Mouse (Mus musculus): ENCODE measurements around the gene Dcaf12.

Gene Dcaf12

GRCm38 (mm10) chr4:41314141-41315129, at the start of gene Dcaf12:
Dcaf12 (minus strand) TSS chr4:41314889.
- peak; percentile 88 for DNase-seq (ENCODE audit: low read depth, low spot score)

- no peak for DNase-seq (ENCODE audit: low read depth, low spot score)
Measured at GRCm38 (mm10) chr4:41361059-41361458, 46.4 kb upstream of the Dcaf12 start.

GRCm38 (mm10) chr4:41359358-41359757, 44.7 kb upstream of the Dcaf12 start:
- no peak for DNase-seq (ENCODE audit: low read depth, low spot score)

DNA sequence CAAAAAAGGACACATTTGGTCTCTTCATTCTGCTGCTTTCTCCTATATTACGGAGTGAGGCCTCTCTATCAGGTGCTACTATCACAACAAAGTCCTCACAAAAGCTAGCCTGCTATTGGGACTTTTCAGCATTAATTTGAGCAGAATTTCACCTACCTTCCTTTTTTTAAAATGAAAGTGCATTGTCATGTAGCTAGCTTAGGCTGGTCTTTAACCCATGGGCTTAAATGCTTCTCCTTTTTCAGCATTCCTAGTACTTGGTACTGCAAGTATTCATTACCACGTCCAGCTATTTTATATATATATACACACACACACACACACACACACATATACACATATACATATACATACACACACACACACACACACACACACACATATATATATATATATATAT, 44.0 kb upstream of the Dcaf12 start:
- DNase-seq (ENCODE audit: low read depth, low spot score): no peak

DNA sequence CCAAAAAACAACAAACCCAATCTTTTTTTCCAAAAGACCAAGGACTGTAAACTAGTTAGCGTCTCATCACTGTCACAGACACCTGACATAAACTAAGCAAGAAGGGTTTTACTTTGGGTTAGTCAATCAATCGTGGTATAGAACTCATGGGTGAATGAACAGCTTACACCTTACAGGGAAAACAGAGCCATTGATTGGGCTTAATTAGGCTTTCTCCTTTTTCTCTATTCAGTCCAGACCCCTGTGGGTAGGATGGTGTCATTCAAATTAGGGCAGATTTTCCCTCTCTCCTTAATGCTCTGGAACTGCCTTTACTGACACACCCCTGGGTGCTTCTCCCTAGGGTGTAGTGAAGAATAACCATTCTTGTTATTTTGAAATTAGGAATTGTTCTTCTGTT, 42.5 kb upstream of the Dcaf12 start:
- DNase-seq (ENCODE audit: low read depth, low spot score): no peak

GRCm38 (mm10) chr4:41353265-41353664, 38.6 kb upstream of the Dcaf12 start:
- no peak for DNase-seq (ENCODE audit: low read depth, low spot score)

- no peak for DNase-seq (ENCODE audit: low read depth, low spot score)
Measured at GRCm38 (mm10) chr4:41352758-41353157, 38.1 kb upstream of the Dcaf12 start.

DNA sequence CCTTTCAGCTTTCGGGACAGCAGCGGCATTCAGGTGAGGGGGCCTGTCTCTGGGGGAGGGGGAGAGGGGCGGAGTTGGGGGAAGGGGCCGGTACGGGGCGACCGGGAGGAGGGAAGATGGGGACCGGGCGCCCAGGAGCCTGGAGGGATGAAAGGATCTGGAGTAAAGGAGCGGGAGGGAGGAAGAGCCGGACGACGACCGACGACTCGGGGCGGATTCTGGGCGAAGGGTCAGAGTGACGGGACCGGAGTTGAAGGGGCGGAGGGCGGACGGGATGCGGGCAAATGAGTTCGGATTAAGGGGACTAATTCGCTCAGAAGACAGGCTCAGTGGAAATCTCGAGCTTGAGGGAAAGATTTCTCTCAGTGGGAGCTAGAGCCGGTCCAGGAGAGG, 34.5 kb upstream of the Dcaf12 start:
- DNase-seq (ENCODE audit: low read depth, low spot score): peak; percentile 68

DNA sequence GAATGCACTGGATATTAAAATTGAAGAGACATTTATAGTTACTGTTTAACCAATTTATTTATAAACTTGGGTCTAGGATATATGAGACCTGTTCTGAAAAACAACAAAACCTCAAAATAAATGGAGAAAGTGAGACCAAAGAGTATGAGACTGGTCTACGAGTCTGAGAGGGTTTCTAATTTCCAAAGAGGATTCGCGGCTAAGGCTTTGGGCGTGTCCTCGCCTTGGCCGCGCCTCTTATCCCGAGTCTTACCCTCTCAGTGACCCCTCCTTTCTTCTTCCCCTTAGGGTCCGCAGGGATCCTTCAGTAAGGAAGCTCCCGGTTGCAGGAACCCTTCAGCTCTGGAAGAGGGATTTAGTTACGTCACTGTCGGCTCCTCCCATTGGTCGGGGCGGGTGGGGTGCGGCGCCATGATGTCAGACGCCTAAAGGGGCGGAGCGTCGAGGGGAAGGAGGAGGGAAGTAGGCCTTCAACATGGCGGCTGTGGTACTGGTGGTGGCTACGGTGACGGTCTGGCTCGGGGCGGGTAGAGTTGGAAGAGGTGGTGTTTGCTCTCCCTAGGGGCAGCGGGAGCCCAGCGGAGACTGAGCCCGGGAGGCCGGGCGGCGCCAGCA, 34.0 kb upstream of the Dcaf12 start, which contains the start of gene Ubap1:
Gene Ubap1, plus strand, starts transcription at position 413 of the 615 bp plus-strand sequence.
- peak; percentile 98 for DNase-seq (ENCODE audit: low read depth, low spot score)

DNA sequence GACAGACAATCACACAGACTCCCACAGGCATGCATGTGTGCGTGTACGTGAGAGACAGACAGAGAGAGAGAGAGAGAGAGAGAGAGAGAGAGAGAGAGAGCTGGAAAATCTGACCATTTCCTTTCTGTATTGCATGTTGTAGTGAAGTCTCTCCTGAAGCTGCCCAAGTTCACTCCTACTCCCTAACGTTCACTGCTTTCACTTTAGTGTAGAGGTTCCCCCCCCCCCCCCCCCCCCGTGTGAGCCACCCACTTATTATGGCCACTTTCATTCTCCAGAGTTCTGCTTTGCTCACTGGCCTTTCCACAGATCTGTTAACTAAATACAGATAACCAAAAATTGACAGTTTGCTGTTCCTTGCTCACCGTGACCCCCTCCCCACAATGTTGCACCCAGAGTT, 33.1 kb upstream of the Dcaf12 start:
- DNase-seq (ENCODE audit: low read depth, low spot score): no peak

- no peak for DNase-seq (ENCODE audit: low read depth, low spot score)
Measured at GRCm38 (mm10) chr4:41346011-41346410, 31.3 kb upstream of the Dcaf12 start.

GRCm38 (mm10) chr4:41340912-41341550, 26.3 kb upstream of the Dcaf12 start:
- no peak for DNase-seq (ENCODE audit: low read depth, low spot score)

DNA sequence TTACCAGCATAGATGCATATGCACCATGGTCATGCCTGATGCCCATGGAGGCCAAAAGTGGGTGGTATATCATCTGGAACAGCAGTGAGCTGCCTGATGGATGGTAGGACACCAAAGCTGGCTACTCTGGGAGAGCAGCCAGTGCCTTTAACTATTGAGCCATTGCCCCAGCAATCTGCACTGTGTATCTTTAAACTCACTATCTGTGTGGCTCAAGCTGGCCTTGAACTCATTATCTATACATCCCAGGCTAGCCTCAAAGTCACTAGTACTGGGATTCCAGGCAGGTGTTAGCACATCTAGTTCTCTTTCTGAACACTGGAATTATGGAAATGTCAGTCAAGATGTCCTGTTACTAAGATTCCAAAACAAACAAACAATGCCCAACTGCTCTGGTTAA, 21.9 kb upstream of the Dcaf12 start:
- no peak for DNase-seq (ENCODE audit: low read depth, low spot score)

DNA sequence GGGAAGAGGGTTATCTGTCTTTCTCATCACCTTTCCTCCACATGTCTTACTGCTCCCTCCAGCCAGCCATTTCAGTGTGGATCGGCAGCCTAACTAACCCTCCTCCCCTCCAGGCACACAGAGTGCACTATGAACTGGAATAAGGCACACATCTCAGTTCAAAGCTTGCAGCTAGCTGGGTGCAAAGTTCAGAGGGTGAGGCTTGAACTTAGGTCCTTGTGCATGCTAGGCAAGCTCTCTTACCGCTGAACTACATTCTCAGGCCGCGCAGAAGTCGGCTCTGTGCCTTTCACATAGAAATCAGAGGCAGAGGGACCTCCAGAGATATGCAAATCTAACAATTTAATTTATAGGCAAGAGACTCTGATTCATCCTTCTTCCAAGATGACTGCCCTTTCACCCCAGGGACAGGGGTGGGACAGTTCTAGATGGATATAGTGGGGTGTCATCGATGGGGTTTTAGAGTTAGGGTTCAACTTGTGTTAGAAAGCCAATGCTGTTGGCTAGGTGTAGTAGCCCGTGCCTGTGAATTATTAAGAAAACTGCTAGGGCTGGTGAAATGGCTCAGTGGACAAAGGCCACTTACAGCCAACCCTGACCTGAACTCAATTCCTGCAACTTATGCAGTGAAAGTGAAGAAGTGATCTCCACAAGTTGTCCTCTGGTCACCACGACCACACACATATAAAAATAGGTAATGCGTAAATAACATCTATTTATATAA, 17.2 kb upstream of the Dcaf12 start:
- no peak for DNase-seq (ENCODE audit: low read depth, low spot score)

DNA sequence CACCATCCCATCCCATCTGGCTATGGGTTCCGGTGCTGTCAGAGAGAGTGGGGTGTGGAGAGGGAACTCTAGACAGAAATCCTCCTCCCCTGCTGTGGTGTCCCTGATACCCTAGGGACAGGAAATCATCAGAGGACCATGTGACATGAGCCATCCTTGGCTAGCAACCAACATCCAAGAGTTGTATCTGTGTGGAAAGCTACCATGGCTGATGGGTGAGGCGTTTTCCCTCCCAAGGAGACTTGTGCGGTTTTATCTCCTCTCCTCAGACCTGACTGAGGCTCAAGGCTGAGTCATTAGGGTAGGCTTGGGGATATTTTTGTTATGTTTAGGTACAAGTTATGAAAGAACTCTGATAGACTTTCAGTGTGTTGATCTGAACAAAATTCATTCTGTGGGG, 16.4 kb upstream of the Dcaf12 start:
- no peak for DNase-seq (ENCODE audit: low read depth, low spot score)

DNA sequence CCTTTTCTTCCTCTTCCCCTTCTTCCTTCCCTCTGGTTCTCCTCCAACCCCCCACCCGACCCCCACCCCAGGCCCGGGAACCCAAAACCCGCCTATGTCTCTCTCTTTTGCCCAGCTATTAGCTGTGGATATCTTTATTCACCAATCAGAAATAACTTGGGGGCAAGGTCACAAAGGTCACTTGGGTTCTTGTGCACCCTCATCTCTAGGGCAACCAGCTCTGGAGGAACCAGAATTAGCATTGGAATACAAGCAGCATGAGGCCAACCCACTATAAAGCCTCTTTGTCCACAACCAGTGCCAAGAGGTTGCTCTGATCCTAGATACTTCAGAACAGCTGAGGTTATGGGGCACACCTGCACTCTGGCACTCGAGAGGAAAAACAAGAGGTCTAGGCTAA, 14.8 kb upstream of the Dcaf12 start:
- no peak for DNase-seq (ENCODE audit: low read depth, low spot score)

GRCm38 (mm10) chr4:41326876-41327275, 12.2 kb upstream of the Dcaf12 start:
- DNase-seq (ENCODE audit: low read depth, low spot score): no peak

DNA sequence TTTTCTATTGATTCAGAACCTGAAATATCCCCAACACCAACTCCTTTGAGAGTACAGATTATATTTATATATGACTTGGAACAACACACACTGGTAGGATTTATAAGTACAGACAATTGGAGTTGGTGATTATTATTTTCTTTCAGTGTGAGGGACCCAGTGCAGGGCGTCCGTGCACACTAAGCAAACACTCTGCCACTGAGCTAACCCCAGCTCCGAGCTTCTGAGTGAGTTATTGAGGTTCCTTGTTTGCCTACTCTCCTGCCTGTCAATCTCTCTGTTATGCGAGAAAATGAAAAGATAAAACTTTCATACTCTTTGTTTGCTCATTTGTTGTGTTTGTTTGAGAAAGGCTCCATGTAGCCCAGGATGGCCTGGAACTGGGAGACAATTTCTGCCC, 6.3 kb upstream of the Dcaf12 start:
- DNase-seq (ENCODE audit: low read depth, low spot score): no peak

GRCm38 (mm10) chr4:41318267-41318666, 3.6 kb upstream of the Dcaf12 start:
- DNase-seq (ENCODE audit: low read depth, low spot score): no peak

GRCm38 (mm10) chr4:41315173-41315572, 484 bp upstream of the Dcaf12 start:
- DNase-seq (ENCODE audit: low read depth, low spot score): no peak

DNA sequence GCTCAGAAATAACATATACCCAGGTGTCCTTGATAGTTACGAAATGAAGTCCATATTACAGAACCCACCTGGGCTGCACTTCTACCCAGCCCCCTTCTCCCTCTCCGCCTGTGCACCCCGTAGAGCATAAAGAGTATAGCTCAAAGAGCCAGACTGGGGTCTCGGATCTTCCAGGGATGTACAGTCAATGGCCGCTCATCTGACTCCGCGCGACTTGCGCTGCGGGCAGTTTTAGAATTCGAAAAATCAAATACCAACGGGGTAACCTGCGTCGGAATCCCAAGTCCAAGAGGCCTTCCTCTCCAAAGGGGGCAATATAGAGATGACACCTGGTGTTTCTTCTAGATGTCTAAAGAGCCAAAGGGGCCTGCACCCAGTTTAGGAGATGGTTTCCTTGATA, 967 bp downstream of the Dcaf12 start:
- no peak for DNase-seq (ENCODE audit: low read depth, low spot score)
